Mouse (Mus musculus) CH12.LX (cell line): ENCODE measurements around the gene Prkg1. TPM values are rescaled to one million over a fixed set of nuclear protein-coding genes. Genes with fewer than 3 reads are reported as not detected.
A peak's percentile ranks its signal among the peaks of the same experiment; 100 is the strongest.

Source experiments
- DNase-seq: peaks from one replicate; pipeline ENCODE4 v3.0.0-alpha.2; 2013; ENCODE audit errors: extremely low read depth
- H3K27ac ChIP-seq: 2 replicates; pipeline ENCODE4 v1.5.1; 2012; ENCODE audit warnings: low read depth, mild to moderate bottlenecking, control low read depth, moderate library complexity; ENCODE audit not compliant: insufficient read depth
- H3K27me3 ChIP-seq: replicated peaks from 2 replicates; pipeline ENCODE3; 2012; ENCODE audit warnings: inconsistent platforms
- H3K36me3 ChIP-seq, 2 experiments: replicated peaks in 1 of 2; 2 replicates each; pipeline versions ENCODE3 to v1.6.1; 2012; ENCODE audit warnings: inconsistent platforms in 1 of 2, low read length in 1 of 2, mild to moderate bottlenecking in 1 of 2, mixed read lengths in 1 of 2, moderate library complexity in 1 of 2; ENCODE audit not compliant: control insufficient read depth in 1 of 2, insufficient read depth in 1 of 2
- H3K4me1 ChIP-seq, 2 experiments: 2 replicates each; pipeline ENCODE4 v1.6.1; 2012; ENCODE audit warnings: inconsistent platforms in 1 of 2, moderate library complexity in 1 of 2; ENCODE audit not compliant: insufficient read depth in 2 of 2, control insufficient read depth in 1 of 2
- H3K4me2 ChIP-seq: 2 replicates; pipeline ENCODE4 v1.6.1; 2012; ENCODE audit warnings: low read depth, mild to moderate bottlenecking, control low read depth; ENCODE audit not compliant: poor library complexity, insufficient read depth, severe bottlenecking
- H3K4me3 ChIP-seq, 3 experiments: fragments of 150-350 bp in 1 of 3; sonication (generic) in 1 of 3; replicated peaks in 1 of 3; 2 replicates each; pipeline versions ENCODE3 to v1.5.1; 2011 to 2012; ENCODE audit warnings: low read depth in 2 of 3, low read length in 2 of 3, mild to moderate bottlenecking in 2 of 3, moderate library complexity in 2 of 3, control low read depth in 1 of 3, improper control_type of control experiment in 1 of 3, inconsistent platforms in 1 of 3, mixed read lengths in 1 of 3; ENCODE audit not compliant: poor library complexity in 1 of 3
- H3K79me2 ChIP-seq: replicated peaks from 2 replicates; pipeline ENCODE4 v1.6.1; 2012; ENCODE audit warnings: mild to moderate bottlenecking, moderate library complexity; ENCODE audit not compliant: control insufficient read depth, poor library complexity, insufficient read depth, severe bottlenecking; ENCODE audit errors: extremely low read depth
- H3K9ac ChIP-seq: 2 replicates; pipeline ENCODE4 v1.6.1; 2012; ENCODE audit warnings: low read depth, mild to moderate bottlenecking, control low read depth, moderate library complexity; ENCODE audit not compliant: insufficient read depth
- H3K9me3 ChIP-seq: replicated peaks from 2 replicates; pipeline ENCODE3; 2012; ENCODE audit warnings: low read length, inconsistent platforms, mixed read lengths
- CHD1 ChIP-seq: IDR thresholded peaks from 2 replicates; pipeline ENCODE4 v1.6.1; 2012; ENCODE audit warnings: low read depth, low read length, improper control_type of control experiment, inconsistent platforms
- CTCF ChIP-seq, 2 experiments: IDR thresholded peaks in 1 of 2; conservative IDR thresholded peaks in 1 of 2; 2 replicates each; pipeline ENCODE4 v1.5.1; 2011 to 2012; ENCODE audit warnings: low read depth in 2 of 2, low read length in 2 of 2, improper control_type of control experiment in 1 of 2, inconsistent platforms in 1 of 2, mild to moderate bottlenecking in 1 of 2, moderate library complexity in 1 of 2
- EP300 ChIP-seq: IDR thresholded peaks from 2 replicates; pipeline ENCODE4 v1.6.1; 2011; ENCODE audit warnings: low read length, improper control_type of control experiment
- IRF4 ChIP-seq: IDR thresholded peaks from 2 replicates; pipeline ENCODE4 v1.6.1; 2014; ENCODE audit warnings: low read depth, mild to moderate bottlenecking, inconsistent platforms, low read length, improper control_type of control experiment
- MEF2A ChIP-seq: IDR thresholded peaks from 2 replicates; pipeline ENCODE4 v1.6.1; 2014; ENCODE audit warnings: low read depth, mild to moderate bottlenecking, inconsistent platforms, low read length, improper control_type of control experiment, borderline replicate concordance
- RAD21 ChIP-seq: IDR thresholded peaks from 2 replicates; pipeline ENCODE4 v1.6.1; 2011; ENCODE audit warnings: low read depth, mild to moderate bottlenecking, low read length, improper control_type of control experiment, moderate library complexity
- SMC3 ChIP-seq: IDR thresholded peaks from 2 replicates; pipeline ENCODE4 v1.6.1; 2011; ENCODE audit warnings: low read depth, low read length, improper control_type of control experiment
- ZKSCAN1 ChIP-seq: IDR thresholded peaks from 2 replicates; pipeline ENCODE4 v1.6.1; 2012; ENCODE audit warnings: low read depth, inconsistent platforms, low read length, improper control_type of control experiment, borderline replicate concordance
- ZMIZ1 ChIP-seq: IDR thresholded peaks from 2 replicates; pipeline ENCODE4 v1.6.1; 2012; ENCODE audit warnings: low read depth, mild to moderate bottlenecking, inconsistent platforms, low read length, improper control_type of control experiment
- dilution Hi-C: fragments of 300-500 bp; cut with MboI; formaldehyde crosslinking; loops from 2 replicates; pipeline ENCODE4 v1.14.3; 2020; ENCODE audit warnings: low sequenced_read_pairs; ENCODE audit not compliant: extremely low pct_unique_long_range_greater_than_20kb, extremely low pct_ligation_motif_present
- in situ Hi-C: fragments of 300-500 bp; cut with MboI; formaldehyde crosslinking; loops from 3 replicates; pipeline ENCODE4 v1.14.3; 2019; ENCODE audit warnings: low sequenced_read_pairs, low pct_ligation_motif_present, low pct_unique_long_range_greater_than_20kb, mixed read lengths
- polyA plus RNA-seq: library from polyadenylated mRNA; unstranded; fragments of >175 nt; gene quantifications from 2 replicates; pipeline ENCODE4 v1.2.1, GENCODE M21; 2012; ENCODE audit warnings: low read depth; ENCODE audit not compliant: insufficient read length
- total RNA-seq, 2 experiments: library from RNA; depleted of rRNA; stranded (reverse); fragments of 300-350 nt in 1 of 2; fragments of >200 nt in 1 of 2; gene quantifications; 2 replicates each; pipeline ENCODE4 v1.2.3; 2012 to 2014

Prkg1 gene
- total and polyA plus RNA-seq, 3 experiments = not detected

- TF ChIP-seq ZMIZ1 = no peak
- TF ChIP-seq CTCF (conservative IDR thresholded peaks at IDR 0.05 in 1 of 2, IDR thresholded peaks at IDR 0.05 in 1 of 2; ENCODE audit: low read depth in 2 of 2, low read length in 2 of 2) = peak; percentile 55 to 65
- TF ChIP-seq CHD1 = no peak
- peak; percentile 43 for TF ChIP-seq SMC3
- peak; percentile 62 for TF ChIP-seq RAD21
- Histone ChIP-seq H3K4me1 (peaks cover 0 to 4% of the 10 kb centered on the region in 2 experiments; a peak in 1 of 4 replicates), H3K27ac (no peak overlapping the region), H3K36me3 (no peaks in the 10 kb centered on the region), H3K4me3 (no peak overlapping the region), H3K9ac (no peak overlapping the region), H3K27me3 (no peaks in the 10 kb centered on the region), H3K4me2 (no peak overlapping the region; the same call in 1 of the 2 replicates), H3K9me3 (no peaks in the 10 kb centered on the region), H3K79me2 (no peaks in the 10 kb centered on the region)
- in situ Hi-C loops = no loop called here
- dilution Hi-C loops = no loop called here
- DNase-seq = peak; percentile 67
These were observed 8.7 kb downstream of the Prkg1 start for GRCm38 (mm10) chr19:31755929-31756792.

- H3K36me3 ChIP-seq = no peaks in the 10 kb centered on the region
- no peaks in the 10 kb centered on the region for H3K9me3 ChIP-seq
- H3K4me1 ChIP-seq = peaks cover 0 to 4% of the 10 kb centered on the region in 2 experiments; a peak in 1 of 4 replicates
- no peak overlapping the region for H3K4me3 ChIP-seq
- DNase-seq = no peak
- H3K9ac ChIP-seq = no peak overlapping the region
- dilution Hi-C loops = no loop called here
- in situ Hi-C loops = no loop called here
- peak overlapping the region; percentile 29 for H3K4me2 ChIP-seq
- TF ChIP-seq ZKSCAN1 = no peak
- TF ChIP-seq, all 38 proteins: peak for 0
- H3K27me3 ChIP-seq = no peaks in the 10 kb centered on the region
- no peak overlapping the region for H3K27ac ChIP-seq
- no peaks in the 10 kb centered on the region for H3K79me2 ChIP-seq
These were observed 10.1 kb downstream of the Prkg1 start for GRCm38 (mm10) chr19:31754642-31755287.

DNA sequence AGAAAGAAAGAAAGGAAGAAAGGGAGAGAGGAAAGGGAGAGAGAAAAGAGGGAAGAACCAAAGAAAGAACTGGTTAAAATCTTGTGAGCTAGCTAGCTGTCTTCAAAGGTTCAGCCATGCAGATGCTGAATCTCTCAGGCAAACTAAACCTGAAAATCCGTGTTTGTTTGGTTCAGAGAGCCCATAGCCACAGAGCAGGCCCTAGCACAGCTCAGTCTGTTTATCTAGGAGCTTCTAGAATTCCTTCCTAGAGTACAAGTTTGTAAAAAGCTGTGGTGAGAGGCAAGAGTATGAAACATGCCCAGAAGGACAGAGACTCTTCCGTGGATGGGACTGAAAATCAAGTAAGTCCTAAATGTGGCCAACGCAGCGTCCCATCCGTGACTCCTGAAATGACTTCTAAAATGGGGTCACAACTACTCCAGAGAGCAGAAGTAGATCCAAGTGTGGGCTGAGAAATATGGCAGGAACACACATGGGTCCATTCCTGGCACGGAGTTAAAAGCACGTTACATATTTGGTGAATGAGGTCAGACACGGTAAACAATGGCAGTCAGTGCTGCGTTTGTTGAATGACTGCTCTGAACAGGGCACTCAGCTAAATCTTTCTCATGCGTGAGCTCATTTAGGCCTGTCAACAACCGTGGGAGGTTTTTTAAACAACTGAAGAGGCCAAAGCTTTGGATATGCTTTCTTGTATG is 13.7 kb downstream of the Prkg1 start:
- TF ChIP-seq EP300 = no peak
- no peak for TF ChIP-seq MEF2A
- no peak for TF ChIP-seq IRF4
- TF ChIP-seq, all 38 proteins: peak for 0
- no peak for DNase-seq
- Histone ChIP-seq H3K79me2 (no peaks in the 10 kb centered on the region), H3K4me3 (no peak overlapping the region), H3K4me1 (peaks cover 0 to 3% of the 10 kb centered on the region in 2 experiments; a peak in 1 of 4 replicates), H3K27ac (no peak overlapping the region), H3K36me3 (no peaks in the 10 kb centered on the region), H3K9me3 (no peaks in the 10 kb centered on the region), H3K27me3 (no peaks in the 10 kb centered on the region), H3K9ac (no peak overlapping the region), H3K4me2 (no peak overlapping the region)
- dilution Hi-C loops (no loop called here), in situ Hi-C loops (no loop called here)
